Mouse (Mus musculus): ENCODE data around the gene Ccdc152. TPM values are rescaled to one million over a fixed set of nuclear protein-coding genes. Genes with fewer than 3 reads are reported as not detected.
"Not testable (repeated sequence)": the region's sequence is repeated elsewhere in the genome, so short reads cannot be mapped to it uniquely, and the experiment has no call there.

Ccdc152 gene
- total RNA-seq, 2 experiments from 2014 or later: 0.71 TPM; not detected in 1

DNA sequence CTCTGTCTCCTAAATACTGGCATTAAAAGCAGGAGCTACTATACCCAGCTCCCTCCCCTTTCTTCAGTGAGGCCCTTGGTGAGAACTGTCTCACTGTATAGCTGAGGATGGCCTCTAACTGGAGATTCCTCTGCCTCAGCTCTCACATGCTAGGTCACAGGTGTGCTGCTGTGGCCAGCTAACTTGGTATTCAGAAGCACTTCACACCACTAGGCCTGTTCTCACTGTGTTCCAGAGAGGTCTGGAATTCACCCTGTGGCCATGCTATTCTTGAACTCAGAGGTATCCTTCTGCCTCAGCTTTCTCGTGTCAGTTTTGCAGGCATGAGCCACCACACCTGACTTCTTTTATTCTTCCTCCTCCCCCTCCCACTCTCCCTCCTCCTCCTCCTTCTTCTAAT is 30.1 kb downstream of the Ccdc152 start:
- DNase-seq: no peak

DNA sequence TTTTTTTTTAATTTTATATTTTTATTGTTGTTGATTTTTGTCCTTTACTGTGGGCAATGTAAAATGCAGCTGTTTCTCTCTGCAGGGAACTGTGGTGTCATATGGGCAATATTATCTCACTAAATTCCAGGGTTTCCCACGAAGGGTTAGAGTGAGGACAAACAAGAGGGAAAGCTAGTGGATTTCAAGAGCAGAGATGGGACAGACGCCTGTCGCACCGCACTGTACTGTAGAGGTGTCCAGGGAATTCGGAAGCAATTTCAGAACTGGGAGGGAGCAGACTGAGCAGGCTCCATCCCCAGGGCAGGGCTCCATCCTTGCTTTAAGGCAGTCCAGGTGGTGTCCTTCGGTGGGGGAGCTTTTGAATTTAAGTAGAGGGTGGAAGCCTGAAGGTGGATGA is 32.1 kb downstream of the Ccdc152 start:
- no peak for DNase-seq

DNA sequence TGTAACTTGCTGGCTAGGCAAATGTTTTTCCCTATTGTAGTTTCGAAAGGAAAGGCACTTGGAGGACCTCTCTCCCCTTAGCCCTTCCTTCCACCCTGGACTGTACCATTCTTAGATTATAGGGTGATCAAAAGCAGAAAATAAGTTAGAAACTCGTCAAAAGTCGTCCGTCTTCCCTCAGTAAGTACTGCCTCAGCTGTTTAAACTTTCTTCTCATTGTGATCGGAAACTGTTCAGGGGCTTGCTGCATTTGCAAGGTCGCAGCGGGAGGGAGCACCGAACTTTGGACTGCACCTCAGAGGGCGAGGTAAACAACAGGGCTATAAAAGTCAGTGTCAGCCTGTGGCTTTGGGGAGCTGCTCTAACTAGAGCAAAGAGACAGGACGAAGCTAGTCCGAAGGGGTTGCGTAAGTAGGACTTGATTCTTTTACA is 32.7 kb downstream of the Ccdc152 start:
- DNase-seq: peak; percentile 81

DNA sequence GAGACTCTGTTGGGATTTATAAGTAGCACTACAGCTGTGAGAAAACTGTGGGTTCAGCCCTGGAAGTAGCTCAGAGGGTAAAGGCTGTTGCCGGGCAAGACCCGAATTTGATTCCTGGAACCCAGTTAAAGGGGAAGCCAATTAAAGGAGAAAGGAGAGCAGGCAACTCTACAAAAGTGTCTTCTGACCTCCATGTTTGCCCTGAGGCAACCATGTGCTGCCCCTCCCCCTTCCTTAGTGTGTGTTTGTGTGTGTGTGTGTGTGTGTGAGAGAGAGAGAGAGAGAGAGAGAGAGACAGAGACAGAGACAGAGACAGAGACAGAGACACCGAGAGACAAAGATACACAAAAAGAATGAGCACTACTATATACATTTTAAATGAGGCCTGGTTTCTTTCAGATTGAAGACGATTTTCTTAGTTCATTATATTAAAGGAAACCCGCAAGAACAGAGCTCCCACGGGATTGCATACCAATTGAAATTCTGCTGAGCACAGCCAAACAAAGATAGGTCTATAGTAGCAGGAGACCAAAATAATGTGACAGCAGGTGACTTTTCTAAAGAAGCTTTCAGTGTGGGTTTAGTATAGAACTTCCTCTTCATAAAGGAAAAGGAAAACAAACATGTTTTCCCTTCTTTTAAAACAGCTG is 33.2 kb downstream of the Ccdc152 start:
- DNase-seq: no peak

DNA sequence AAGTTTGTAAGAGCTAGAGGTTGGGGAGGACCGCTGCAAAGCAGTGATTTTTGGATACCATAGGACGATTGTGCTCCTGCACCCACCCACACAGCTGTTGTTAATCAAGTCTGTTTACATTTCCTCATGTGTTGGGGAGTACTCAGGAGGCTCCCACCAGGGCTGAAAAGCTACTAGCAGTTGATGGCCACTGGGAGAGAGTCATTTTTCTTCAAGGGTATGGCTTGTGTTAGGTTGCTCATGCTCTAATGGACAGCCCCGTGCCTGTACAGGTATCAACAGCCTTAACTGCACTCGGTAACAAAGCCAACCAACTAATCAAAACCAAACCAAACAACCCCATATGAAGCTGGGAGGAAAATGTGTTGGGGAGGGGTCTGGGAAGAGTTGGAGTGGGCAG is 33.8 kb downstream of the Ccdc152 start:
- no peak for DNase-seq

DNA sequence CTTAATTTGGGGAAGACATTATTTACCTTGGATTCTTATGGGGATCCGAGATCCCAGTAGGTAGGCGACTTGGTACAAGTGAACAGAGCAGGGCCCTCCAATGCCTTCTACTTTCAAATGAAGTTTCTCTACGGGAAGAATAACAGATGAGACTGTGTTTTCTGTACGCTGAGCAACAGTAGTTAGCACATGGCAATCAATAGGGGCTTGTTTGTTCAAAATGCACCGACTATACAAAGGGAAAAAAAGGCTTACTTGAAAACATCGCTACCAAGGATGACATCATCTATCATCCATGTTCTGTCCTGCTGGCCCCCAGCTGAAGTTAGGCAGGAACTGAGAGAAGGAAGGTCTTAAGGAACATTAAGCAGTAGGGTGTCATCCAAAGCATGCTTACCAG is 35.1 kb downstream of the Ccdc152 start, which contains the start of gene Selenop:
Gene Selenop (plus strand): TSS at position 301 of the 400 bp plus-strand sequence.
- DNase-seq: no peak

DNA sequence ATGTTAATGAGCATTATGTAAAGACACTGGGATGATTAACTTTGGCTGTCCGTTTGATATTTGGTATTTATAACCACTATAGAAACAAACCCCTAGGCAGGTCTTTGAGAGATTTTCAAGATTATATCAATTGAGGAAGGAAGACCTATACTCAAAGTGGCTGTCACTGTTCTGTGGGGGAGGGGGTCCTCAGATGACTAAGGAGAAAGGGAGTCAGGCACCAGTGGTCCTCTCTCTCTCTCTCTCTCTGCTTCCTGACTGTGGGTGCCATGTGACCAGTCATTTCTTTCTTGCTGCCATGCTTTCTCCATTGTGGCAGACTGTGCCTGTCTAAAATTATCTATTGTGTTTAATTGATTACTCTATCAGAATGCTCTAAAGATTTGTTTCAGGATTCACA is 38.5 kb downstream of the Ccdc152 start:
- no peak for DNase-seq

DNA sequence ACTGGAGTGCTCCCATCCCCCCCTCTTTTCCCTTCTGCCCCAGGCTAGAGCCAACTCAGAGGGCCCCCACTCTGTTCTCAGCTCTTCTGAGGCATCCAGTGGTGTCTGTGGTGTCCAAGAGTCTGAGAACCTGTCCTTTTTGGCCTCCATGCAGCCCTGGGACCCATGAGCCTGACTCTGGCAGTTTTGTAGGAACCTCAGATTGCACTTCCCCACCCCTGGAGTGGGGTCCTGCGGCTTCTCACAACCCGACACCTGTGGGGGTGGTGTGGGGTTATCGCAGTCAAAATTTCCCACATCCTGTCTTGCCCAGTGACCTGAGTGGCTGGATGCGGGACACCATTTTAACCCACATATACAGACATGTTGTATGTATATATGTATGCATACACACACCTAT is 39.0 kb downstream of the Ccdc152 start:
- DNase-seq: no peak

DNA sequence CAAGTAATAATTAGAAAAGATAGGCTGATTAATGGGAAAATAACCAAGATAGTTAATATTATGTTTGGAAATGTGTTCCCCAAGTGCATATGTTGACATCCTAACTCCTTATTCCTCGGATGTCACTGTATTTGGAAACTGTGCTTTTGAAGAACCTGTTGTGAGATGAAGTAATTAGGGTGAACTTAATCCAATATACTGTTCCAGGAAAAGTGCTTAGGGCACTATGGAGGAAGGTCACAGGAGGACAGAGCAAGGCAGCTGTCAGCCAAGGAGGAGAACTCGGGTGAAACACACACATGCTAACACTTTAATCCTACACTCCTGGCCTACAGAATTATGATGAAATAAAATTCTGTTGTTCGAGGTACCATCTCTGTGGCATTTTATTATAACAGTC is 40.4 kb downstream of the Ccdc152 start:
- DNase-seq: no peak

DNA sequence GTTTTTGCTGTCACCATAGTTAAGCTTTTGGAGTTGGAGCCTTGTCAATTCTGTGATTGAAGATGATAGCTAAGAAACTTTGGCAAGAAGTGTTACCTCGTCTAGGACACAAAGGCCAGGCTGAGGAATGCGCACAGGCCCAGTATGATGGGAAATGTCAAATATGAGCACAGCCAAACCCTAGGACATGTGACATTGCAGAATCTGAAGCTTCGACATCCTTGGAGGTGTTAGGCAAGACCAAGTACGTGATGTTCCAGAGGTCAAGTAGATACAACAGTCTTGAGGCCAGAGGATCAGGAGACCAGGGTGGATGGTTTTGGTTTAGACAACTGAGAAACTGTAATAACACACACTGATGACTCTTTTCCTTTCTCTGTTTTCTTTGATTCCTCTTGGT is 43.0 kb downstream of the Ccdc152 start:
- DNase-seq: no peak

DNA sequence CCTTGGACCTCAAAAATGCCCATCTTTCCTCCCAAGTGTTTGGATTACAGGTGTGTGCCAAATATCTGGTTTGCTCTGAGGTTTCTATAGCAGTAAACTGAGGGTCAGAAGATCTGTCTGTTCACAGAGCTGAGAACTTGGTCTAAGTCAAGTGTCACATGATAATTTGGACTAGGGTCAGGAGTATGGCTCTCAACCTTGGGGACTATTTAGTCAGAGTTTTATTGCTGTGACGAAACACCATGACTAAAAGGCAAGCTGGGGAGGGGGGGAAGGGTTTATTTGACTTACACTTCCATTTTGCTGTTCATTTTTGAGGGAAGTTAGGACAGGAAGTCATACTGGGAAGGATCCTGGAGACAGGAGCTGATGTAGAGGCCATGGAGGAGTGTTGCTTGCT is 44.3 kb downstream of the Ccdc152 start:
- no peak for DNase-seq

DNA sequence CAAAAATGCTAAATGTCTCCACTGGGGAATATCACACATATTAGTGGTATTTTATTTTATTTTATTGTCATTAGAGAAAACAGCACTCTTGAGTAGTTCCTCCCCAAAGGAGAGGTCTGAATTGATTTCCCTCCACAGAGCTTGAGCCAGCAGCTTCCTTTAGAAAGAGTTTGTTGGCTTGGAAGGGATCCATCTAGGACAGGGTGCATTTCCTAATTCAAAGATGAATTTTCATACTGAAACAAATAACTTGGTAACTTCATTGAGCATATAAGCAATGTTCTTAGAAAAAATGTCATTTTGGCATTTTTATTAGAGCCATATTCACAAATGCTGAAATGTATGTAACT is 51.6 kb downstream of the Ccdc152 start:
- no peak for DNase-seq

DNA sequence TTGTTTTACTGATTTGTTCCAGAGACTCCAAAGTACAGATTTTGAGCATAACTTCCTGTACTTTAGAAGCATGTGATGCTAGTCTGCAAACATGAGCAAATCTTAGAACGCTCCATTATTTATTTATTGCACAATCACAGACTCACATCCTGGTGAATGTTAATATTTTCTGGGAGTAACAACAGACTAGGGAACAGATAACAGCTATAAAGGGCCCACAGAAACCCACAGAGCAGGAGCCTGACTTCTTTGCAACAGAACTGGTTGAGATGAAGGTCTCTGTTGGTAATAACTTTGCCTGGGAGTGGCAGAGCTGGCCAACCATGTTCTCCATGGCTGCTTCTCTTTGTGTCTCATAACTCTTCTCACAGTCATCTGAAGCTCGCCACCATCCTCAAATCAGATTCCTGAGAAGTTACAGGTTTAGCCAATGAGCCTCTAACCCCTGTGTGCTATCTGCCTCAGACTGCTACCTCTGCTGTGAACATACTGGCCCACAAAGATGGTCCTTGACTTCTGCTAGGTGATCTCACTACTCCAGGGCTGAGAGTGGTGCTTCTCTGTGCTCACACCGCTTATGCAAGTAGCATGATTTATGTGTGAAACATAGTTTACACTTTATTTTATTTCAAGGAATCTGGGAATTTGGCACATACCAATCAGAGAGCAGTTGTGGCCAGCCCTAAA is 52.2 kb downstream of the Ccdc152 start:
- no peak for DNase-seq

DNA sequence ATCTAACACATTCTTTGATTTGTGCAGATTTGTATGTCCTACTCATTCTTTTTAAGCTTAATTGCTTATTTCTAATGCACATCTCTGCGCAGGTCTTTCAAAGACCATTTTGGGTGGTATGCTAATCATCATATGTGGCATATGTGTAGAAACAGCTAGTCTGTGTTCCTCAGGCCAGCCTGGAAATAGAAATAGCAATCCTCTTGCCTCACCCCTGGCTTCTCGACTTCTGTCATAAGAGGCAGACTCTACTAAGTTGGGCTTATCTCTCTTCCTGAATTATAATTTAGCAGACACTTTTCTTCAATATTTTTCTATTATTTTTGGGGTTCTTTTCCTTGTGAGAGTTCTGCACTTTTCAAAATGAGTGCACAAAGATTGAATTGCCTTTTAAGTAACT is 52.7 kb downstream of the Ccdc152 start:
- DNase-seq: no peak

DNA sequence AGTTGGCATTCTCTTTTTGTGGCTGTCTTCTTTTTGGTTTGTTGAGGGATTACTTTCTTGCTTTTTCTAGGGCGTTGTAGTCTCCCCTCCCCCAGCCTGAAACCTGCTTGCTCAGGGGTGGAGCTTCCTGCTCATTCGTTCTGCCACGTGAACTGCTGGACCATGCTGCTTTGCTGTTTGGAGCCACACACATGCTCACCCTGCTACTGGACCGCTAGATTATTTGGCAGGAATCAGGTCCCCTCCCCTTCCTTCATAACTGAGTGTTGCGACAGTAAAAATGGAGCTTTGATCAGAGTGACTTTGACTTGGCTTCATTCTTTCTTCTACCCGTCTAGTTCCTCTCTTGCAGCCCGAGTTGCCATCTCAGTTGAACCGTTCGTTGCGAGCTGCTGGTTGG is 58.3 kb downstream of the Ccdc152 start:
- DNase-seq: not testable (repeated sequence)

DNA sequence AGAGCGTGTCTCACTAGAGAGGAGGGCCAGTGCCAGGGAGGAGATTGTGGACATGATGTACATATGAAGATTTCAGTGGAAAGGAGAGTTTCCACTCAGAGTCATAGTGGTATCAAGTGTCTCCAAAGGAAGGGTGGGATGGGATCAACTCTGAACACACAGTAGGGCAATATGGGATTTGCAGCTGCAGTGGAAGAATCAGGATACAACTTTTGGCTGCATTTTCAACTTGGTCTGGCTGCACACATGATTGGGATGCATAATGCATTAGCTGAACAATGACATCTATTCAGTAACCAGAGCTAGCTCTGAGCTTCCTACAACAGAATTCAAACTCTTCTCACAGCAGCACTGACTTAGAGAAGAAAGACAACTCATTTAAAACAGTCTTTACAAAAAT is 65.4 kb downstream of the Ccdc152 start:
- DNase-seq: no peak

DNA sequence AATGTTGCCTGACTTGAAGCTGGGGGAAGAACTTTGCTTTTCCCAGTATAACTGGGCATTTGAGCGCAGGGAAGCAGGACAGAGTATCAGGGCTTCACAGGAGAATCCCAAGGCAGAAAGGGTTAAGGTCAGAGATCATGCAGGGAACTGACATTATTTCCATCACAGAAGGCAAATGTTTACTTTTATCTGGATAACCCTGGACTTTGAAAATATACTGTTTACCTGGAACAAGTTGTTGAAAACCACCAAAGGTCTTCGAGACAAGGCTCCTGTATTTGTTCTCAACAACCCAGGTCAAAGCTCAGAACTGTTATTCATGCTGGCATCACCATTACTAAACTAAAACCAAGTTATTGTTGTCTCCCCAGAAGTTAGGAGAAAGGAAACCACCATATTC is 67.0 kb downstream of the Ccdc152 start:
- no peak for DNase-seq

DNA sequence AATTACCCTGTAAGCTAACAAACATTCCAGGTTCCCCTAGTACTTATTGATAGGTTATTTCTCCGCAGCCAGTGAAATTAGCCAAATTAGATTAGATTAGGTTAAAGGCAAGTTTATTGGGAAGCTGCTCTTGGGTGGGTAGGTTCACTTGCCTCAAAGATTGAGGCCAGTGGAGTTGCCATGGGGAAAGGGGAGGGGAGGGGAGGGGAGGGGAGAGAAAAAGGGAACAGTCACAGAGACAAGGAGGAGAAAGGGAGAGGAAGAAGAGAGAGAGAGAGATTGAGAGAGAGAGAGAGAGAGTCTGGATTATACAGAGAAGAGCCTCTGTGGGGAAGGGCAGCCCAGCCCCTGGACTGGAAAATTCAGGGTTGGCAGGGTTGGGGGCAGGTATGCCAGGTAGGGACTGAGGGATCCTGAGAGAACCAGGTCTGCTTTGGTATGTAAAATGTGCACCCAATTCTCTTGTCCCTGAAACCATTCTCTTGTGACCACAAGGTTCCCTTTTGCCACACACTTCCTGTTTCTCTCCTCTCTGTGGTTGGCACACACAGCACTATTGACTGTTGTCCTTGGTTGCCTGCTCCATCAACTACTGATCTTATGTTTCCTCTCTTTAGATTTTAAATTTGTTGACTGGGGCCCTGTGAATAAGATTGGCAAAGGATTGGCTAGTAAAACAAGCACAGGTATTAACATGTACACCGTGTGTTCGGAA is 69.3 kb downstream of the Ccdc152 start:
- DNase-seq: no peak

DNA sequence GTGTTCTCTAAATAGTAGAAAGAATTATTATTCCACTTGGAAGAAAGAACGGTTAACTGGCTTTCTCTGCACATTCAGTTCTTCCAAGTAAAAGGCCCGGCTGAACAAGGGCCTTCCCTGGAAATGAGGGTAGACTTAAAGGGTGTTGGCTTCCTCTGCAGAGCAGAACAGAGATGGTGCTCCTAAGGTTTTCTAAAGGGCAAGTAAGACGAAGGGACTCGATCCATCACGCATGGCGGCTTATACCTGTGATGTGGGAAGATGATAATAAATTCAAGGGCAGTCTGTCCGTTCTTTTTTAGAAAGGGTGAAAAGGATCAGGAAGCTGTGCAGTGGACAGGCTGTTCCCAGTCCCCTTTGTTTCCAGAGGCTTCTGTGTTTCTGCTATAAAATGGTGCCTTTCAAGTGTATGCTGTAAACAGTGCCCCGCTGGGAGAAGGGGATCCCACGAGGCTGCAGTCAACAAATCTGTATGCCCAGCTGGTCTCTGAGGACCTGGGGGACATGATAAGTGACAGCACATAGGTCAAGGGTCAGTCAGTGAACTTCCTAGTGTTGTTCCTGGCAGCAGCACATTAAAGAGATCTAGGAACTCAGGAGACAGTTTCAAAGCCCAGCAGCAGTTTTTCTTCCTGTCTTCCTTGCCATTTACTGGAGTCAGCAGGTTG is 71.0 kb downstream of the Ccdc152 start:
- no peak for DNase-seq

DNA sequence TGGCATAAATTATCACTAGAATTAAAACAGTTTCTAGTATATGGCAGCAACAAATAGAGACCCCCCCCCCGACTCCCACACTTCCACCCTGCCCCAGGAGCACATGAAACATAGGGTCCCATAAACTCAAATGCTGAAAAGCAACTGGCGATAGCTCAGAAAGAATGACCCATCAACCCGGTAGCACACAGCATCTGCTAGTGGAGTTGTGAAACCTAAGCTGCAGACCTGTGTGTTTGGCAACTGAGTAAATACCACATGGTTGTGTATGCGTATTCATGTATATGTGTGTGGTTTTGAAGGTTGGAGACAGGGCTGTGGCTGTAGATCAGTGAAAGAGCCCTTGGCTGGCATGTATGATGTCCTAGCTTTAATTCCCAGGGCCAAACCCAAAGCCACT is 72.3 kb downstream of the Ccdc152 start:
- no peak for DNase-seq

Measured in heart, postnatal 4 days (tissue).